Mouse (Mus musculus): ENCODE data around the gene Tnnt3. TPM values are rescaled to one million over a fixed set of nuclear protein-coding genes. Genes with fewer than 3 reads are reported as not detected.
A peak's percentile ranks its signal among the peaks of the same experiment; 100 is the strongest.

The Tnnt3 gene
- polyA plus RNA-seq, 1 experiment from 2014 or later = 2.6 TPM

GRCm38 (mm10) chr7:142551691-142552090, 53.1 kb downstream of the Tnnt3 start:
- Histone ChIP-seq H3K4me3 (ENCODE audit: low read depth, low read length) (no peak overlapping the region), H3K36me3 (ENCODE audit: control insufficient read depth, insufficient read depth, low read length) (no peaks in the 10 kb centered on the region), H3K4me1 (ENCODE audit: control insufficient read depth, insufficient read depth, low read length) (peaks cover 47% of the 10 kb centered on the region), H3K9ac (replicated peaks; ENCODE audit: low read depth, low read length) (no peak overlapping the region), H3K27ac (ENCODE audit: low read length) (peak overlapping the region; percentile 91; the same call in 1 of the 2 replicates), H3K9me3 (ENCODE audit: control insufficient read depth, low read depth, low read length) (no peaks in the 10 kb centered on the region), H3K4me2 (replicated peaks; ENCODE audit: low read depth, low read length) (no peak overlapping the region), H3K27me3 (ENCODE audit: control insufficient read depth, insufficient read depth, low read length) (no peaks in the 10 kb centered on the region)
- WGBS = 91% methylated on average over 5 of the region's 5 CpGs
- ATAC-seq (ENCODE audit: insufficient number of reproducible peaks, insufficient read depth, low FRiP score, low read depth) = no peak

GRCm38 (mm10) chr7:142552591-142553416, 54.2 kb downstream of the Tnnt3 start:
- Histone ChIP-seq H3K36me3 (ENCODE audit: control insufficient read depth, insufficient read depth, low read length) (no peaks in the 10 kb centered on the region), H3K27me3 (ENCODE audit: control insufficient read depth, insufficient read depth, low read length) (no peaks in the 10 kb centered on the region), H3K4me1 (ENCODE audit: control insufficient read depth, insufficient read depth, low read length) (peaks cover 45% of the 10 kb centered on the region), H3K27ac (ENCODE audit: low read length) (peak overlapping the region; percentile 91), H3K9ac (replicated peaks; ENCODE audit: low read depth, low read length) (no peak overlapping the region), H3K4me3 (ENCODE audit: low read depth, low read length) (no peak overlapping the region), H3K4me2 (replicated peaks; ENCODE audit: low read depth, low read length) (0 out of 2 replicates have a peak overlapping the region, but pooled peaks have one; percentile 13), H3K9me3 (ENCODE audit: control insufficient read depth, low read depth, low read length) (no peaks in the 10 kb centered on the region)
- ATAC-seq (ENCODE audit: insufficient number of reproducible peaks, insufficient read depth, low FRiP score, low read depth) = peak; percentile 74
- WGBS = 17% methylated on average over 13 of the region's 13 CpGs

- Histone ChIP-seq H3K9me3 (ENCODE audit: control insufficient read depth, low read depth, low read length) (no peaks in the 10 kb centered on the region), H3K27ac (ENCODE audit: low read length) (peak overlapping the region; percentile 91), H3K9ac (replicated peaks; ENCODE audit: low read depth, low read length) (no peak overlapping the region), H3K4me3 (ENCODE audit: low read depth, low read length) (no peak overlapping the region), H3K4me2 (replicated peaks; ENCODE audit: low read depth, low read length) (peak overlapping the region; percentile 13; the same call in 1 of the 2 replicates), H3K4me1 (ENCODE audit: control insufficient read depth, insufficient read depth, low read length) (peaks cover 42% of the 10 kb centered on the region), H3K36me3 (ENCODE audit: control insufficient read depth, insufficient read depth, low read length) (no peaks in the 10 kb centered on the region), H3K27me3 (ENCODE audit: control insufficient read depth, insufficient read depth, low read length) (no peaks in the 10 kb centered on the region)
- 13% methylated on average over 11 of the region's 11 CpGs for WGBS
- 0 out of 2 replicates have a peak, but pooled peaks have one; percentile 8 for ATAC-seq (ENCODE audit: insufficient number of reproducible peaks, insufficient read depth, low FRiP score, low read depth)
These were observed 55.0 kb downstream of the Tnnt3 start for GRCm38 (mm10) chr7:142553417-142554335.

GRCm38 (mm10) chr7:142554625-142555024, 56.0 kb downstream of the Tnnt3 start:
- Histone ChIP-seq H3K27me3 (ENCODE audit: control insufficient read depth, insufficient read depth, low read length) (no peaks in the 10 kb centered on the region), H3K27ac (ENCODE audit: low read length) (peak overlapping the region; percentile 91), H3K4me2 (replicated peaks; ENCODE audit: low read depth, low read length) (no peak overlapping the region), H3K4me1 (ENCODE audit: control insufficient read depth, insufficient read depth, low read length) (peaks cover 42% of the 10 kb centered on the region), H3K4me3 (ENCODE audit: low read depth, low read length) (no peak overlapping the region), H3K9me3 (ENCODE audit: control insufficient read depth, low read depth, low read length) (no peaks in the 10 kb centered on the region), H3K36me3 (ENCODE audit: control insufficient read depth, insufficient read depth, low read length) (no peaks in the 10 kb centered on the region), H3K9ac (replicated peaks; ENCODE audit: low read depth, low read length) (no peak overlapping the region)
- 11% methylated on average over 1 of the region's 1 CpGs for WGBS
- ATAC-seq (ENCODE audit: insufficient number of reproducible peaks, insufficient read depth, low FRiP score, low read depth) = no peak

GRCm38 (mm10) chr7:142555366-142556088, 56.9 kb downstream of the Tnnt3 start:
- WGBS = 87% methylated on average over 8 of the region's 8 CpGs
- Histone ChIP-seq H3K4me1 (ENCODE audit: control insufficient read depth, insufficient read depth, low read length) (peaks cover 46% of the 10 kb centered on the region), H3K27ac (ENCODE audit: low read length) (peak overlapping the region; percentile 91; the same call in 1 of the 2 replicates)

GRCm38 (mm10) chr7:142556089-142556476, 57.4 kb downstream of the Tnnt3 start:
- ATAC-seq (ENCODE audit: insufficient number of reproducible peaks, insufficient read depth, low FRiP score, low read depth) = no peak
- Histone ChIP-seq H3K9me3 (ENCODE audit: control insufficient read depth, low read depth, low read length) (no peaks in the 10 kb centered on the region), H3K27ac (ENCODE audit: low read length) (no peak overlapping the region), H3K4me2 (replicated peaks; ENCODE audit: low read depth, low read length) (no peak overlapping the region), H3K36me3 (ENCODE audit: control insufficient read depth, insufficient read depth, low read length) (no peaks in the 10 kb centered on the region), H3K4me1 (ENCODE audit: control insufficient read depth, insufficient read depth, low read length) (peaks cover 50% of the 10 kb centered on the region), H3K4me3 (ENCODE audit: low read depth, low read length) (no peak overlapping the region), H3K9ac (replicated peaks; ENCODE audit: low read depth, low read length) (no peak overlapping the region), H3K27me3 (ENCODE audit: control insufficient read depth, insufficient read depth, low read length) (no peaks in the 10 kb centered on the region)
- 89% methylated on average over 2 of the region's 2 CpGs for WGBS

More at GRCm38 (mm10) chr7:142555366-142556088, 56.9 kb downstream of the Tnnt3 start:
- no peak overlapping the region for H3K4me2 ChIP-seq (replicated peaks; ENCODE audit: low read depth, low read length)
- H3K4me3 ChIP-seq (ENCODE audit: low read depth, low read length) = no peak overlapping the region
- no peaks in the 10 kb centered on the region for H3K36me3 ChIP-seq (ENCODE audit: control insufficient read depth, insufficient read depth, low read length)
- no peaks in the 10 kb centered on the region for H3K9me3 ChIP-seq (ENCODE audit: control insufficient read depth, low read depth, low read length)
- no peak for ATAC-seq (ENCODE audit: insufficient number of reproducible peaks, insufficient read depth, low FRiP score, low read depth)
- no peak overlapping the region for H3K9ac ChIP-seq (replicated peaks; ENCODE audit: low read depth, low read length)
- no peaks in the 10 kb centered on the region for H3K27me3 ChIP-seq (ENCODE audit: control insufficient read depth, insufficient read depth, low read length)

- 20% methylated on average over 6 of the region's 6 CpGs for WGBS
- H3K4me2 ChIP-seq (replicated peaks; ENCODE audit: low read depth, low read length) = no peak overlapping the region
- peaks cover 58% of the 10 kb centered on the region for H3K4me1 ChIP-seq (ENCODE audit: control insufficient read depth, insufficient read depth, low read length)
- no peaks in the 10 kb centered on the region for H3K27me3 ChIP-seq (ENCODE audit: control insufficient read depth, insufficient read depth, low read length)
- H3K9me3 ChIP-seq (ENCODE audit: control insufficient read depth, low read depth, low read length) = no peaks in the 10 kb centered on the region
- H3K36me3 ChIP-seq (ENCODE audit: control insufficient read depth, insufficient read depth, low read length) = no peaks in the 10 kb centered on the region
- ATAC-seq (ENCODE audit: insufficient number of reproducible peaks, insufficient read depth, low FRiP score, low read depth) = no peak
- no peak overlapping the region for H3K27ac ChIP-seq (ENCODE audit: low read length)
- no peak overlapping the region for H3K9ac ChIP-seq (replicated peaks; ENCODE audit: low read depth, low read length)
- H3K4me3 ChIP-seq (ENCODE audit: low read depth, low read length) = no peak overlapping the region
These were observed 59.1 kb downstream of the Tnnt3 start for GRCm38 (mm10) chr7:142557696-142558095.

Data from stomach, embryonic 14.5 days (tissue).